Mouse (Mus musculus) liver, embryonic 13.5 days (tissue): Measurements from ENCODE around the gene Aicda. TPM values are rescaled to one million over a fixed set of nuclear protein-coding genes. Genes with fewer than 3 reads are reported as not detected.
"Not testable (repeated sequence)": the region's sequence is repeated elsewhere in the genome, so short reads cannot be mapped to it uniquely, and the experiment has no call there.

Source experiments
- ATAC-seq: fragments of 200-750 bp; cut with Nextera tagmentation; 2 replicates; pipeline ENCODE4 v1.8.0; 2017; ENCODE audit warnings: low read depth, mild to moderate bottlenecking, moderate number of reproducible peaks, moderate library complexity
- DNase-seq: peaks from one replicate; pipeline ENCODE4 v3.0.0; 2022
- H3K27ac ChIP-seq: fragments of 300-500 bp; sonication (generic); 2 replicates; pipeline ENCODE4 v1.5.1; 2015; ENCODE audit warnings: moderate library complexity, mild to moderate bottlenecking, inconsistent platforms
- H3K27me3 ChIP-seq: fragments of 300-500 bp; sonication (generic); 2 replicates; pipeline ENCODE4 v1.6.1; 2015; ENCODE audit warnings: mild to moderate bottlenecking, inconsistent platforms
- H3K36me3 ChIP-seq: fragments of 300-500 bp; sonication (generic); 2 replicates; pipeline ENCODE4 v1.6.1; 2015; ENCODE audit warnings: mild to moderate bottlenecking, inconsistent platforms
- H3K4me1 ChIP-seq: fragments of 300-500 bp; sonication (generic); replicated peaks from 2 replicates; pipeline ENCODE4 v1.6.1; 2015; ENCODE audit warnings: inconsistent platforms
- H3K4me2 ChIP-seq: fragments of 300-500 bp; sonication (generic); 2 replicates; pipeline ENCODE4 v1.6.1; 2015; ENCODE audit warnings: inconsistent platforms, mild to moderate bottlenecking, moderate library complexity
- H3K4me3 ChIP-seq: fragments of 300-500 bp; sonication (generic); replicated peaks from 2 replicates; pipeline ENCODE4 v1.5.1; 2015; ENCODE audit warnings: mild to moderate bottlenecking, inconsistent platforms
- H3K9ac ChIP-seq: fragments of 300-500 bp; sonication (generic); 2 replicates; pipeline ENCODE4 v1.6.1; 2015; ENCODE audit warnings: mild to moderate bottlenecking, inconsistent platforms
- H3K9me3 ChIP-seq: fragments of 300-500 bp; sonication (generic); replicated peaks from 2 replicates; pipeline ENCODE4 v1.6.1; 2016; ENCODE audit warnings: inconsistent platforms
- WGBS: fragments of 180-500 bp; shearing (Covaris S2); methylation state at CpG from one replicate; pipeline ENCODE4 v1.1.7; 2015; ENCODE audit not compliant: insufficient replicate concordance; 5-methylcytosine and 5-hydroxymethylcytosine counted together
- polyA plus RNA-seq: library from polyadenylated mRNA; unstranded; fragments of >200 nt; fragmentation: Nextera tagmentation; extraction: Ambion mirVana; gene quantifications from 2 replicates; pipeline ENCODE4 v1.2.1, GENCODE M21; 2015

Aicda gene
- not detected in 2 replicates for polyA plus RNA-seq

DNA sequence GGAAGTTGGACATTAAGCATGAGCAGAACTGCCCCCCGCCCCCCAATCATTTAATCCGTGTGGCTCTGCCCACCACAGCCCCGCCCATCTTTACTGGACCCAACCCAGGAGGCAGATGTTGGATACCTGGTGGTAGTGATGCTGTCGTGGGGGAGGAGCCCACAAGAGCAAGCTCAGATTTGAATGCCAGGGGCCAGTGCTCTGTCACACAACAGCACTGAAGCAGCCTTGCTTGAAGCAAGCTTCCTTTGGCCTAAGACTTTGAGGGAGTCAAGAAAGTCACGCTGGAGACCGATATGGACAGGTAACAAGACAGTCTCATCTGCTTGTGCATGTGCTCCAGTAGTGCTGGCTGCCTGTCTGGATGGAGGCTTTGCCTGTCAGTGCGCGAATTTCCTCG, at the start of gene Aicda:
Gene Aicda (plus strand): TSS at position 196 of the 400 bp plus-strand sequence.
- 45% methylated on average over 9 of the region's 9 CpGs for WGBS

DNA sequence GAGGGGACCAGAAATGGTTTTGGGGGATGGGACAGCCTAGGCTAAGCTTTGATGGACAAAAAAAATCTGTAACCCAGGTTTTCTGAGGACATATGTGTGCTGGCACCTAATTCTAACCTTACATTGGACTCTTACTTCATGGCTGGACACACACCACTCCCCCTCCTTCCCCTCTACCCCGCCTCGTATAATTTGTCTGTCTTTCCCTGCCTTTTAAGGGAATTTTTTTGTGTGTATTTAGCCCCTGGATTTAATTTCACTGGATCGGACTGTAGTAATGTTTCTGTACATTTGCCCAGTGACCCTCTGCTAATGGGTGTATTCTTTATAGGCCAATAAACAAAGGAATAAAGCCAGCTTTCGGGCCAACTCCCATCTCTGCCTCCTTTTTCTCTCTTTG, 48.6 kb upstream of the Aicda start:
- DNase-seq (no peak), ATAC-seq (no peak)
- Histone ChIP-seq H3K4me2 (no peak overlapping the region), H3K27ac (no peak overlapping the region), H3K9ac (no peak overlapping the region), H3K4me3 (no peak overlapping the region), H3K27me3 (no peaks in the 10 kb centered on the region), H3K36me3 (no peaks in the 10 kb centered on the region), H3K9me3 (no peaks in the 10 kb centered on the region), H3K4me1 (no peaks in the 10 kb centered on the region)
- 56% methylated on average over 4 of the region's 4 CpGs for WGBS

More for the DNA sequence above, at the start of gene Aicda:
- Histone ChIP-seq H3K27ac (no peak within 1 kb of the TSS), H3K9ac (no peak within 1 kb of the TSS), H3K9me3 (no peaks in the 10 kb centered on the region), H3K4me2 (no peak within 1 kb of the TSS), H3K36me3 (no peaks in the 10 kb centered on the region), H3K4me3 (no peak within 1 kb of the TSS), H3K27me3 (peaks cover 10% of the 10 kb centered on the region; the same call in 1 of the 2 replicates), H3K4me1 (no peaks in the 10 kb centered on the region)
- DNase-seq, result no peak
- ATAC-seq, result no peak

DNA sequence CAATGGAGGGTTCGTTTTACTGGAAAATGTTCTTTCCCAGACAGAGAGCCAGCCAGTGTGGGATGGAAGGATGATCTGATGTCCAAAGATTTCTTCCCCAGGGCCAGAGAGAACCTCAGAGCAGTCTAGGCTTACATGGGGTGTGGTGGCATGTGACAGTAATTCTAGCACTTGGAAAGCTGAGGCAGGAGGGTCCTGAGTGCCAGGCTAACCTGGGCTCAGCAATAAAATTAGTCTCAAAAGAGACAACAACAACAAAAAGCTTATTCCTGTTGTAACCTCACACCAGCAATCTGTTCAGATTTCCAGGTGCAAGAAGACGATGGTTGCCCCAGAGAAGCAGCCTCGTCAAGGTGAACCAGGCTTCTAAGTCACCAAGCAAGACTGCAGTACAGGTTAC, 48.1 kb upstream of the Aicda start, which contains the start of gene Mfap5:
Gene Mfap5 (plus strand): TSS at position 301 of the 400 bp plus-strand sequence.
- Histone ChIP-seq H3K4me3 (no peak within 1 kb of the TSS), H3K36me3 (no peaks in the 10 kb centered on the region), H3K27ac (no peak within 1 kb of the TSS), H3K4me1 (no peaks in the 10 kb centered on the region), H3K4me2 (no peak within 1 kb of the TSS), H3K9ac (no peak within 1 kb of the TSS), H3K9me3 (no peaks in the 10 kb centered on the region), H3K27me3 (no peaks in the 10 kb centered on the region)
- 73% methylated on average over 3 of the region's 3 CpGs for WGBS
- DNase-seq (no peak), ATAC-seq (no peak)

DNA sequence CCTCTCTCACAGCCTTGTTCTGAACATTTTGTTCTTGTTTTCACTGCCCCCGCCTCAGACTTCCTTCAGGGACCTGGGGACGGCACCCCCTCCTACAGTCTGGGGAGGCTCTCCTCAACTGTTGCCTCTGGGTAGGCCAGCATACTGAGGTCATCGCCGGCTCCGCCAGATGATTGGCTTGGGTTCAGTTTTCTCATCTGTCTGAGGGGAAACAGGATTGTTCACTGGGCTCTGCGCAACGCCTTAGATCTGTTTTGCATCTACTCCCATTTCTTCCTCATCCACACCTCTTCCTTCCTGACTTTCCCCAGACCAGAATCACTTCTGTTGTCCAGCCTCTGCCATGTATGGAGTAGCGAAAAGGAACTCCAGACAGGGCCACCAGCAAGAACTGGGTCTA, 45.1 kb upstream of the Aicda start:
- H3K4me1 ChIP-seq, result no peaks in the 10 kb centered on the region
- ATAC-seq, result no peak
- no peak for DNase-seq

DNA sequence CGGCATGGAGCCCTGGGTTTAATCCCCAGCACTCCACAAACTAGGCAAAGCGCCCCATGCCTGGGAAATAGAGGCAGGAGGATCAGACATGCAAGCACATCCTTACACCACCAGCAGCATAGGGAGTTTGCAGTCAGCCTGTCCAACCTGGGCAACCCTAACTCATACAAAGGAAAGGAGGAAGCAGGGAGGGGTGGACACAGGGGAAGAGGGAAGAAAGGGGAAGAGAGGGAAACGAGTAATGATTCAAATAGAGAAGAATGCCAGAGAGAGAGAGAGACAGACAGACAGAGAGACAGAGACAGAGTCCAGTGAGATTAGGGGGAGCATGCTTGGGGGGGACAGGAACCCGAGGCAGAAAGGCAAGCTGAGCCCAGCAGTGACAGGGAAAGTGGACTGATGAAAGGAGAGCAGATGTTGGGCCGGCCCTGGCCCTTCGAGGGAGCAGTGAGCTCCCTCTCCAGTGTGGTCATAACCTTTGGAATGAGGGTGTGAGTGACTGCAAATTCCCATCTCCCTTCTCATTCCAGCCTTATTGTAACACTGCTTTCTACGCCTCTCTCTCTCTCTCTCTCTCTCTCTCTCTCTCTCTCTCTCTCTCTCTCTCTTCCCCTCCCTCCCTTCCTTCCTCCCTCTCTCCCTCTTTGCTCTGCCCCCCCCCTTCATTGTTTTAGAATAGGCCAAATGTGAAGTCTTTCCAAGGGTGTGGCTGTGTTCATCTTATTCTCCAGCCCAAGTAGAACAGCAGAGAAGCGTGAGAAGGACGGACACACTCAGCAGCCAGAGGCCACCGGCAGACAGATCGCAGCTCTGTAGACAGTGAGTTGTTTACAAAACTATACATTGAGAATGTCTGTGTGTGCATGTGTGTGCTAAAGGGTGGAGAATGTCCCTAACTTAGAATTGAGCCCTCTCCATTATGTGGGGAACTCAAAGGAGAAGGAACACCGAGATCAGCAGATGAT, 40.4 kb upstream of the Aicda start:
- Histone ChIP-seq H3K4me3 (no peak overlapping the region), H3K4me1 (no peaks in the 10 kb centered on the region), H3K4me2 (no peak overlapping the region), H3K9ac (no peak overlapping the region), H3K9me3 (no peaks in the 10 kb centered on the region), H3K36me3 (no peaks in the 10 kb centered on the region), H3K27me3 (no peaks in the 10 kb centered on the region), H3K27ac (no peak overlapping the region)
- ATAC-seq, result no peak
- DNase-seq, result no peak
- WGBS, result 48% methylated on average over 11 of the region's 12 CpGs

More for the DNA sequence above, 45.1 kb upstream of the Aicda start:
- no peaks in the 10 kb centered on the region for H3K36me3 ChIP-seq
- H3K4me3 ChIP-seq, result no peak overlapping the region
- 52% methylated on average over 8 of the region's 8 CpGs for WGBS
- H3K4me2 ChIP-seq, result no peak overlapping the region
- H3K27ac ChIP-seq, result no peak overlapping the region
- no peaks in the 10 kb centered on the region for H3K27me3 ChIP-seq
- H3K9ac ChIP-seq, result no peak overlapping the region
- no peaks in the 10 kb centered on the region for H3K9me3 ChIP-seq

DNA sequence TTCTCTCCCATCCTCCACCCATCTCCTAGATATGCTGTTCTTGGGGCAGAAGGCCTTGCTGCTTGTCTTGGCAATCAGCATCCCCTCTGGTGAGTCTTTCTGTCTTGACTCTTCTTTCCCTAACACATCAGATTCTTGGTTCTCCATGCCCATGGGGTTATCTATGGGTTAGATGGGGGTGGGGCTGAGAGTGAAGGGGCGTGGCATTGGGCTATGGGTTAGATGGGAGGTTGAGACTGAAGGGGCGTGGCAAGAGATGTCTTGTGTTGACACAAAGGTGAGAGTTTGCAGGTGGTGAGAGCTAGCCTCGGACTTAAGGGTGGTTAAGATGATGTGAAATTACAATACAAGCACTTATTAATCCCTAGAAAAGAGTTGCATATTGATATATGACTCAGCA, 39.3 kb upstream of the Aicda start:
- WGBS, result 43% methylated on average over 3 of the region's 3 CpGs
- H3K27me3 ChIP-seq, result no peaks in the 10 kb centered on the region
- no peaks in the 10 kb centered on the region for H3K4me1 ChIP-seq
- H3K9me3 ChIP-seq, result no peaks in the 10 kb centered on the region
- ATAC-seq, result no peak
- DNase-seq, result no peak
- no peak overlapping the region for H3K4me2 ChIP-seq
- no peaks in the 10 kb centered on the region for H3K36me3 ChIP-seq
- H3K27ac ChIP-seq, result no peak overlapping the region
- H3K9ac ChIP-seq, result no peak overlapping the region
- H3K4me3 ChIP-seq, result no peak overlapping the region

DNA sequence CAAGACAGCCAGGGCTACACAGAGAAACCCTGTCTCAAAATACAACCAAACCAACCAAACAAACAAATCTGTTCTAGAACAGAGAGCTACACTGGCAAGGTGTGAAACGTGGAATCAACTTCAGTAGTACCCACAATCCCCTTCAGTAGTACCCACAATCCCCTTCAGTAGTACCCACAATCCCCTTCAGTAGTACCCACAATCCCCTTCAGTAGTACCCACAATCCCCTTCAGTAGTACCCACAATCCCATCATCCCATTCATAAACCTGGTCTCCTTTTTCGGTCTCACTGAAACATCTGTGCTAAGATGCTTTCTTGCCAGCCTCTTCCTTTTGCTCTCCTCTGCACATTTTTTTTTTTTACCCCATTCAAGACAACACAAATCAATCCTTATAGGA, 37.8 kb upstream of the Aicda start:
- not testable (repeated sequence) for DNase-seq, H3K27ac ChIP-seq, H3K9me3 ChIP-seq, H3K36me3 ChIP-seq, H3K4me3 ChIP-seq, H3K27me3 ChIP-seq, H3K9ac ChIP-seq, ATAC-seq, H3K4me1 ChIP-seq, H3K4me2 ChIP-seq
- 69% methylated on average over 2 of the region's 2 CpGs for WGBS

DNA sequence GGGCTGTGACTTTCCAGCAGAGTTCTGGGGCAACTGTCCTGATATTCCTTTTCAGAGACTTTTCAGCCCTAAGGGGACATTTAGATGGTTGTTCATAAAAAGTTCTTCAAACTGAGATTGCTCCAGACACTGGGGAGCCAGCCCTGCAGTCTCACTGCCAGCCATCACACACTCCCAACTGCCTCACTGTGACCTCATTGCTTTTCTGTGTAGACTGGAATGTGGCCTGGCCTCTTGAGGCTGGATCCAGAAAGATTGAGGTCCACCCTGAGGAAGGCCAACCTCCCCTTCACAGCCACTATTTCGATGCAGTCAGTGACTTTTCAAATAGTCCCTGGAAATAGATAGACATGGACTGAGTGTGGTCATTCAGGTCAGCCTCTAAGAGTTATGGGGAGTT, 35.9 kb upstream of the Aicda start:
- H3K27me3 ChIP-seq, result no peaks in the 10 kb centered on the region
- H3K36me3 ChIP-seq, result no peaks in the 10 kb centered on the region
- no peak overlapping the region for H3K27ac ChIP-seq
- ATAC-seq (no peak), DNase-seq (no peak)
- H3K9me3 ChIP-seq, result no peaks in the 10 kb centered on the region
- no peak overlapping the region for H3K4me2 ChIP-seq
- no peak overlapping the region for H3K4me3 ChIP-seq
- no peak overlapping the region for H3K9ac ChIP-seq
- H3K4me1 ChIP-seq, result no peaks in the 10 kb centered on the region
- WGBS, result 37% methylated on average over 1 of the region's 1 CpGs

DNA sequence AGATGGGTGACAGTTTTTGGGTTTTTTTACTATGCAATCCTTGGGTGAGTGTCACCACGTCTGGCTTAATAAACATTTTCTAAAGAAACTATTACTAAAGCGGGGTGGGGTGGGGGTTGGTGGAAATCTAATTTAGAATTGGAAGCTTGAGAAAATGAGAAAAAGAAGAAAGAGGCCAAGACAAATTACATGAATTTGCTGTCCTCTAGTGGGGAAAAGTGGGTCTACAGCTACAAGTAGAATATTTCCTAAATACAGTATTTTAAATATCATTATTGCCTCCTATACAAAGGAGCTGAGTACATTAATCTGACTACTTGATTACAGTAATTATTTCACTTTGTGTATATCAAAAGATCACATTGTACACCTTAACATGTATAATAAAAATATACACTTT, 34.2 kb upstream of the Aicda start:
- Histone ChIP-seq H3K27ac (no peak overlapping the region), H3K9ac (no peak overlapping the region), H3K4me2 (no peak overlapping the region), H3K36me3 (no peaks in the 10 kb centered on the region), H3K4me3 (no peak overlapping the region), H3K27me3 (no peaks in the 10 kb centered on the region), H3K9me3 (no peaks in the 10 kb centered on the region), H3K4me1 (no peaks in the 10 kb centered on the region)
- 30% methylated on average over 2 of the region's 2 CpGs for WGBS
- ATAC-seq (no peak), DNase-seq (no peak)

DNA sequence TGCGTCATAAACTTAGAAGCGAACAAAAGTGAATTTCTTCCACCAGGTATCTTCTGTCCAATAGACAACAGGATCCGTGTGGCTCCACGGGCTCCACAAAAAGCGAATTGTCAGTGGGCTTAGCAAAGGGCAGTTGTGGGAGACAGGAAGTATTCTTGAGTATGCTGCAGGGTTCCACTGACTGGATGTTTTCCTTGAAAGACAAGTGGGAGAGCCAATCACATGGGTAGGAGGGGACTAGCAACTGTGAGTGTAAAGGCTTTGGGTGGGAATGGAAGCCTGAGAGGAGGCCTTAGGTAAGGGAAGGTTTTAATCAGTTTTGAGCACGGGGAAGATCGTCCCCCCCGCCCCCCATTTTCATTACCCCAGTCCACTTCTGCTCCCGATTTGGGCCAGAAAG, 31.0 kb upstream of the Aicda start:
- no peak overlapping the region for H3K27ac ChIP-seq
- DNase-seq, result no peak
- no peak overlapping the region for H3K4me2 ChIP-seq
- H3K4me1 ChIP-seq, result no peaks in the 10 kb centered on the region
- no peak overlapping the region for H3K4me3 ChIP-seq
- no peaks in the 10 kb centered on the region for H3K9me3 ChIP-seq
- 0 out of 2 replicates have a peak, but pooled peaks cover 2% of the 10 kb centered on the region for H3K27me3 ChIP-seq
- no peak overlapping the region for H3K9ac ChIP-seq
- 61% methylated on average over 9 of the region's 9 CpGs for WGBS
- no peak for ATAC-seq
- H3K36me3 ChIP-seq, result no peaks in the 10 kb centered on the region

DNA sequence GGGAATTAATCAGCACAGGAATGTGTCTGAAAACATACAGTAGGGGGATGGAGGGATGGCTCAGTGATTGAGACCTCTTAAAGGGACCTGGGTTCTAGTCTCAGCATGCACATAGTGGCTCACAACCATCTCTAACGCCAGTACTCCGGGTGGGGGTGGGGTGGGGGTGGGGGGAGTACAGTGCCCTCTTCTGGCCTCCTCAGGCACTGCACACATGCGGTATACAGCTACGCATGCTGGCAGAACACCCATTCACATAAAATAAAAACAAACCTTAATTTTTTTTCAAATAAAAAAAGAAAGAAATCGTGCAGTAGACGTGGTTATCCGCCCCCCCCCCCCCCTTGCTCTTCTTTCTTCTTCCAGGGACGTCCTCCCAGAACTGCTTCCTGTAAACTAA, 30.3 kb upstream of the Aicda start:
- 61% methylated on average over 8 of the region's 8 CpGs for WGBS
- Histone ChIP-seq H3K9me3 (no peaks in the 10 kb centered on the region), H3K9ac (no peak overlapping the region), H3K27me3 (0 out of 2 replicates have a peak, but pooled peaks cover 3% of the 10 kb centered on the region), H3K4me3 (no peak overlapping the region), H3K36me3 (no peaks in the 10 kb centered on the region), H3K4me1 (no peaks in the 10 kb centered on the region), H3K4me2 (no peak overlapping the region), H3K27ac (no peak overlapping the region)
- ATAC-seq, result no peak
- no peak for DNase-seq

DNA sequence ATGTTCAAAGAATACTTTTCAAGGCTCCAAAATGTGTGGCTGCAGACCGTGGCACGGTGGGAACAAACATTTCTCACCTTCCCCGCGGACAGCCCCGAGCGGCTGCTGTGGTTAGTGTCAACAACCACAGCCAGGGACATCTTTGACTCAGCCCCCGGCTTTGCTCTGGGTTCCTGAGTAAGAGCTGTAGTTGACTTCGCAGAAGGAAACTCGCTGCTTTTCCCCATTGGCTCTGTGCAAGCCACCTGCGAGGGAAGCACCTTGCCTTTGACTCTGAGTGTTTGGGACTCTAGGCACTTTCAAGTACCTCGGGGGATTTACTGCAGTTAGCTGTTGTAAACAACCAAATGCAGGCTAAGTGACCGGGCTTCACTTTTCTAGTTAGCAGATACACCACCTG, 26.0 kb upstream of the Aicda start:
- Histone ChIP-seq H3K4me2 (no peak overlapping the region), H3K27ac (no peak overlapping the region), H3K4me3 (no peak overlapping the region), H3K36me3 (no peaks in the 10 kb centered on the region), H3K27me3 (0 out of 2 replicates have a peak, but pooled peaks cover 3% of the 10 kb centered on the region), H3K9me3 (no peaks in the 10 kb centered on the region), H3K9ac (no peak overlapping the region), H3K4me1 (no peaks in the 10 kb centered on the region)
- ATAC-seq (no peak), DNase-seq (no peak)
- WGBS, result 15% methylated on average over 12 of the region's 12 CpGs
